Mouse (Mus musculus) embryonic fibroblast, embryonic 13.5 days (primary cell): Measurements from ENCODE around the gene Nkx6-1.

ENCODE experiments used
- CTCF ChIP-seq: IDR thresholded peaks from 2 replicates; pipeline ENCODE4 v1.5.1; 2011; ENCODE audit warnings: mild to moderate bottlenecking, control low read depth, low read length, moderate library complexity, borderline replicate concordance; ENCODE audit not compliant: insufficient read depth
- POLR2A ChIP-seq: IDR thresholded peaks from 2 replicates; pipeline ENCODE4 v1.6.1; 2011; ENCODE audit warnings: low read depth, mild to moderate bottlenecking, control low read depth, low read length, moderate library complexity

DNA sequence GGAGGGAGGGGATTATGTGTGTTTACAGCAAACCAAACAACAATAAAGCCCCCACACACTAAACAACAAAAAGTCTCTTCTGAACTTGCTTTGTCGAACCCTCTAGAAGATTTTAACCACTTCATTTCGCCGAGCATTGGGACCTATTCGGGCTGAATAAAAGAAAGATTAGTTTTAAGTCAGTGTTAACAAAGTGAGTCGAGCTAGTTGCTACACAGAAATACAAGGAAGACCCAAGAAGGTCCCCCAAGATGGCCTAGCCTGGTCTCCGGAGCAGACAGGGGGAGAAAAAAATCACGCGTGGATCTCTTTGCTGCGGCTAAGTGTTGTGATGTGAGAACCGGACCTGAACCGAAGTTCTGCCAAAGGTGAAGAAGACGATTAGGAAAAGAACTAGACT is 3.7 kb upstream of the Nkx6-1 start:
- no peak for TF ChIP-seq POLR2A
- TF ChIP-seq CTCF, result no peak
